Mouse (Mus musculus) CH12.LX (cell line): ENCODE data around the gene Fam19a2. TPM values are rescaled to one million over a fixed set of nuclear protein-coding genes. Genes with fewer than 3 reads are reported as not detected.

Experiments
- DNase-seq: peaks from one replicate; pipeline ENCODE4 v3.0.0-alpha.2; 2013; ENCODE audit errors: extremely low read depth
- H3K27ac ChIP-seq: 2 replicates; pipeline ENCODE4 v1.5.1; 2012; ENCODE audit warnings: low read depth, mild to moderate bottlenecking, control low read depth, moderate library complexity; ENCODE audit not compliant: insufficient read depth
- H3K27me3 ChIP-seq: replicated peaks from 2 replicates; pipeline ENCODE3; 2012; ENCODE audit warnings: inconsistent platforms
- H3K36me3 ChIP-seq, 2 experiments: replicated peaks in 1 of 2; 2 replicates each; pipeline versions ENCODE3 to v1.6.1; 2012; ENCODE audit warnings: inconsistent platforms in 1 of 2, low read length in 1 of 2, mild to moderate bottlenecking in 1 of 2, mixed read lengths in 1 of 2, moderate library complexity in 1 of 2; ENCODE audit not compliant: control insufficient read depth in 1 of 2, insufficient read depth in 1 of 2
- H3K4me1 ChIP-seq, 2 experiments: 2 replicates each; pipeline ENCODE4 v1.6.1; 2012; ENCODE audit warnings: inconsistent platforms in 1 of 2, moderate library complexity in 1 of 2; ENCODE audit not compliant: insufficient read depth in 2 of 2, control insufficient read depth in 1 of 2
- H3K4me2 ChIP-seq: 2 replicates; pipeline ENCODE4 v1.6.1; 2012; ENCODE audit warnings: low read depth, mild to moderate bottlenecking, control low read depth; ENCODE audit not compliant: poor library complexity, insufficient read depth, severe bottlenecking
- H3K4me3 ChIP-seq, 3 experiments: fragments of 150-350 bp in 1 of 3; sonication (generic) in 1 of 3; replicated peaks in 1 of 3; 2 replicates each; pipeline versions ENCODE3 to v1.5.1; 2011 to 2012; ENCODE audit warnings: low read depth in 2 of 3, low read length in 2 of 3, mild to moderate bottlenecking in 2 of 3, moderate library complexity in 2 of 3, control low read depth in 1 of 3, improper control_type of control experiment in 1 of 3, inconsistent platforms in 1 of 3, mixed read lengths in 1 of 3; ENCODE audit not compliant: poor library complexity in 1 of 3
- H3K79me2 ChIP-seq: replicated peaks from 2 replicates; pipeline ENCODE4 v1.6.1; 2012; ENCODE audit warnings: mild to moderate bottlenecking, moderate library complexity; ENCODE audit not compliant: control insufficient read depth, poor library complexity, insufficient read depth, severe bottlenecking; ENCODE audit errors: extremely low read depth
- H3K9ac ChIP-seq: 2 replicates; pipeline ENCODE4 v1.6.1; 2012; ENCODE audit warnings: low read depth, mild to moderate bottlenecking, control low read depth, moderate library complexity; ENCODE audit not compliant: insufficient read depth
- H3K9me3 ChIP-seq: replicated peaks from 2 replicates; pipeline ENCODE3; 2012; ENCODE audit warnings: low read length, inconsistent platforms, mixed read lengths
- CHD1 ChIP-seq: IDR thresholded peaks from 2 replicates; pipeline ENCODE4 v1.6.1; 2012; ENCODE audit warnings: low read depth, low read length, improper control_type of control experiment, inconsistent platforms
- EP300 ChIP-seq: IDR thresholded peaks from 2 replicates; pipeline ENCODE4 v1.6.1; 2011; ENCODE audit warnings: low read length, improper control_type of control experiment
- ETS1 ChIP-seq: conservative IDR thresholded peaks from 2 replicates; pipeline ENCODE4 v1.6.1; 2012; ENCODE audit warnings: low read depth, mild to moderate bottlenecking, inconsistent platforms, low read length, improper control_type of control experiment, moderate library complexity
- GABPA ChIP-seq: IDR thresholded peaks from 2 replicates; pipeline ENCODE4 v1.6.1; 2012; ENCODE audit warnings: low read depth, low read length, improper control_type of control experiment, inconsistent platforms; ENCODE audit not compliant: insufficient replicate concordance
- IRF4 ChIP-seq: IDR thresholded peaks from 2 replicates; pipeline ENCODE4 v1.6.1; 2014; ENCODE audit warnings: low read depth, mild to moderate bottlenecking, inconsistent platforms, low read length, improper control_type of control experiment
- JUND ChIP-seq: conservative IDR thresholded peaks from 2 replicates; pipeline ENCODE4 v1.6.1; 2011; ENCODE audit warnings: low read depth, low read length, improper control_type of control experiment
- MAX ChIP-seq: IDR thresholded peaks from 2 replicates; pipeline ENCODE4 v1.6.1; 2011; ENCODE audit warnings: low read length, improper control_type of control experiment
- MEF2A ChIP-seq: IDR thresholded peaks from 2 replicates; pipeline ENCODE4 v1.6.1; 2014; ENCODE audit warnings: low read depth, mild to moderate bottlenecking, inconsistent platforms, low read length, improper control_type of control experiment, borderline replicate concordance
- MYC ChIP-seq: IDR thresholded peaks from 2 replicates; pipeline ENCODE4 v1.6.1; 2011; ENCODE audit warnings: low read depth, mild to moderate bottlenecking, improper control_type of control experiment, low read length
- NELFE ChIP-seq: IDR thresholded peaks from 2 replicates; pipeline ENCODE4 v1.6.1; 2011; ENCODE audit warnings: low read depth, low read length, improper control_type of control experiment
- NRF1 ChIP-seq: IDR thresholded peaks from 2 replicates; pipeline ENCODE4 v1.6.1; 2014; ENCODE audit warnings: low read depth, mild to moderate bottlenecking, inconsistent platforms, low read length, improper control_type of control experiment, moderate library complexity
- POLR2A ChIP-seq: IDR thresholded peaks from 2 replicates; pipeline ENCODE4 v1.6.1; 2011; ENCODE audit warnings: low read depth, mild to moderate bottlenecking, improper control_type of control experiment, low read length
- SMC3 ChIP-seq: IDR thresholded peaks from 2 replicates; pipeline ENCODE4 v1.6.1; 2011; ENCODE audit warnings: low read depth, low read length, improper control_type of control experiment
- USF1 ChIP-seq: IDR thresholded peaks from 2 replicates; pipeline ENCODE4 v1.6.1; 2014; ENCODE audit warnings: low read depth, mild to moderate bottlenecking, inconsistent platforms, low read length, improper control_type of control experiment
- USF2 ChIP-seq: conservative IDR thresholded peaks from 2 replicates; pipeline ENCODE4 v1.6.1; 2011; ENCODE audit warnings: low read depth, low read length, improper control_type of control experiment
- ZKSCAN1 ChIP-seq: IDR thresholded peaks from 2 replicates; pipeline ENCODE4 v1.6.1; 2012; ENCODE audit warnings: low read depth, inconsistent platforms, low read length, improper control_type of control experiment, borderline replicate concordance
- ZMIZ1 ChIP-seq: IDR thresholded peaks from 2 replicates; pipeline ENCODE4 v1.6.1; 2012; ENCODE audit warnings: low read depth, mild to moderate bottlenecking, inconsistent platforms, low read length, improper control_type of control experiment
- ZNF384 ChIP-seq: IDR thresholded peaks from 2 replicates; pipeline ENCODE4 v1.6.1; 2012; ENCODE audit warnings: low read depth, low read length, improper control_type of control experiment, inconsistent platforms
- dilution Hi-C: fragments of 300-500 bp; cut with MboI; formaldehyde crosslinking; loops from 2 replicates; pipeline ENCODE4 v1.14.3; 2020; ENCODE audit warnings: low sequenced_read_pairs; ENCODE audit not compliant: extremely low pct_unique_long_range_greater_than_20kb, extremely low pct_ligation_motif_present
- in situ Hi-C: fragments of 300-500 bp; cut with MboI; formaldehyde crosslinking; loops from 3 replicates; pipeline ENCODE4 v1.14.3; 2019; ENCODE audit warnings: low sequenced_read_pairs, low pct_ligation_motif_present, low pct_unique_long_range_greater_than_20kb, mixed read lengths
- polyA plus RNA-seq: library from polyadenylated mRNA; unstranded; fragments of >175 nt; gene quantifications from 2 replicates; pipeline ENCODE4 v1.2.1, GENCODE M21; 2012; ENCODE audit warnings: low read depth; ENCODE audit not compliant: insufficient read length
- total RNA-seq, 2 experiments: library from RNA; depleted of rRNA; stranded (reverse); fragments of 300-350 nt in 1 of 2; fragments of >200 nt in 1 of 2; gene quantifications; 2 replicates each; pipeline ENCODE4 v1.2.3; 2012 to 2014

Gene Fam19a2
- total and polyA plus RNA-seq, 3 experiments: not detected

DNA sequence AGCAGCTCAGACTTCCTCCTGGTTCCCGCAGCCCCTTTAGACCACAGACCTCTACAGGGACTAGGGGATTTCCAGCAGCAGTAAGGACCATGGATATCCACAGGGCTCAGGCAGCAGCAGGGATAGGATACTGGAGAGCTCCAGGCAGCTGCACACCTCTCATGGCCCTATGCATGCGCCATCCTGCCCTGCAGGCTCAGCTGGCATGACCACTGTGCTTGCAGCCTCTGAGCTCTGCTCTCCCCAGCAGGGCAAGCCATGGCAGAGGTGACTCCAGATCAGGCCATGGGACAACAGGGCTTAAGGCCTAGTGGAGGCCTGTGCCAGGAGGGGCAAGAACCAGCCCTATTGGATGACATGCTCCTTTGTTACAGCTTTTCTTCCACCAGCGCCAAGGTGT lies 137.4 kb downstream of the Fam19a2 start:
- Histone ChIP-seq H3K36me3 (no peaks in the 10 kb centered on the region), H3K27me3 (no peaks in the 10 kb centered on the region), H3K4me3 (no peak overlapping the region), H3K27ac (no peak overlapping the region), H3K4me1 (no peaks in the 10 kb centered on the region), H3K4me2 (no peak overlapping the region), H3K9ac (no peak overlapping the region), H3K9me3 (peaks cover 42% of the 10 kb centered on the region), H3K79me2 (no peaks in the 10 kb centered on the region)
- no peak for DNase-seq
- dilution Hi-C loops: no loop called here
- TF ChIP-seq ETS1: no peak
- no peak for TF ChIP-seq ZNF384
- no peak for TF ChIP-seq MEF2A
- in situ Hi-C loops: no loop called here

GRCm38 (mm10) chr10:123402460-123402859 lies 138.7 kb downstream of the Fam19a2 start:
- no peak overlapping the region for H3K9ac ChIP-seq
- no peaks in the 10 kb centered on the region for H3K27me3 ChIP-seq
- H3K79me2 ChIP-seq: no peaks in the 10 kb centered on the region
- no peak for DNase-seq
- H3K27ac ChIP-seq: no peak overlapping the region
- in situ Hi-C loops: no loop called here
- peaks cover 36% of the 10 kb centered on the region for H3K9me3 ChIP-seq
- no peak overlapping the region for H3K4me2 ChIP-seq
- no peak for TF ChIP-seq MYC
- no peak for TF ChIP-seq ETS1
- TF ChIP-seq MAX: no peak
- TF ChIP-seq SMC3: no peak
- TF ChIP-seq POLR2A: no peak
- no peak for TF ChIP-seq NELFE
- TF ChIP-seq ZMIZ1: no peak
- TF ChIP-seq ZKSCAN1: no peak
- TF ChIP-seq IRF4: no peak
- no peak for TF ChIP-seq GABPA
- no peak for TF ChIP-seq CHD1
- no peak for TF ChIP-seq EP300
- no peak for TF ChIP-seq JUND
- TF ChIP-seq USF2: no peak
- no peak for TF ChIP-seq USF1
- TF ChIP-seq NRF1: no peak
- TF ChIP-seq, all 38 proteins: peak for 0
- no peaks in the 10 kb centered on the region for H3K4me1 ChIP-seq
- dilution Hi-C loops: no loop called here
- no peaks in the 10 kb centered on the region for H3K36me3 ChIP-seq
- H3K4me3 ChIP-seq: no peak overlapping the region
